Mouse (Mus musculus) small intestine, adult 2 months (tissue): ENCODE measurements around the gene Taok1. TPM values are rescaled to one million over a fixed set of nuclear protein-coding genes. Genes with fewer than 3 reads are reported as not detected.
"Not testable (repeated sequence)": the region's sequence is repeated elsewhere in the genome, so short reads cannot be mapped to it uniquely, and the experiment has no call there.

Source experiments
- H3K27ac ChIP-seq: fragments of 200-500 bp; 2 replicates; pipeline ENCODE4 v1.5.1; 2012; ENCODE audit warnings: low read depth, low read length, control low read depth, inconsistent platforms; ENCODE audit not compliant: insufficient read depth
- H3K27me3 ChIP-seq: fragments of 200-500 bp; 2 replicates; pipeline ENCODE4 v1.6.1; 2012; ENCODE audit warnings: mild to moderate bottlenecking, moderate library complexity, low read length, inconsistent platforms; ENCODE audit not compliant: control insufficient read depth, insufficient read depth
- H3K36me3 ChIP-seq: fragments of 200-500 bp; 2 replicates; pipeline ENCODE4 v1.6.1; 2012; ENCODE audit warnings: mild to moderate bottlenecking, low read length, control low read depth, inconsistent platforms; ENCODE audit not compliant: control insufficient read depth, insufficient read depth
- H3K4me1 ChIP-seq: fragments of 200-500 bp; 2 replicates; pipeline ENCODE4 v1.6.1; 2012; ENCODE audit warnings: low read length, inconsistent platforms, mixed read lengths; ENCODE audit not compliant: control insufficient read depth, insufficient read depth, insufficient read length
- H3K4me3 ChIP-seq: fragments of 200-500 bp; 2 replicates; pipeline ENCODE4 v1.5.1; 2012; ENCODE audit warnings: low read depth, mild to moderate bottlenecking, control low read depth, inconsistent platforms, low read length, moderate library complexity
- CTCF ChIP-seq: fragments of 200-500 bp; IDR thresholded peaks from 2 replicates; pipeline ENCODE4 v1.5.1; 2012; ENCODE audit warnings: low read depth, mild to moderate bottlenecking, control low read depth, inconsistent platforms, low read length, moderate library complexity, mixed read lengths; ENCODE audit not compliant: insufficient replicate concordance, insufficient read length; ENCODE audit errors: extremely low read depth
- POLR2A ChIP-seq: fragments of 200-500 bp; IDR thresholded peaks from 2 replicates; pipeline ENCODE4 v1.6.1; 2012; ENCODE audit warnings: low read depth, mild to moderate bottlenecking, control low read depth, inconsistent platforms, low read length, moderate library complexity
- WGBS: fragments of 180-500 bp; shearing (Covaris S2); methylation state at CpG from one replicate; pipeline ENCODE4 v1.1.7; 2018; 5-methylcytosine and 5-hydroxymethylcytosine counted together
- polyA plus RNA-seq: library from polyadenylated mRNA; depleted of rRNA; stranded (reverse); fragments of >200 nt; gene quantifications from 2 replicates; pipeline ENCODE4 v1.2.3, GENCODE M21; 2012

Gene Taok1
- polyA plus RNA-seq, 1 experiment, result 1.7 TPM

GRCm38 (mm10) chr11:77532202-77532846 lies 75.3 kb downstream of the Taok1 start:
- Histone ChIP-seq H3K4me3 (no peak overlapping the region), H3K4me1 (no peaks in the 10 kb centered on the region), H3K27ac (no peak overlapping the region), H3K36me3 (peaks cover 6% of the 10 kb centered on the region), H3K27me3 (no peaks in the 10 kb centered on the region)
- TF ChIP-seq CTCF (no peak), POLR2A (no peak)
- 75% methylated on average over 4 of the region's 4 CpGs for WGBS

DNA sequence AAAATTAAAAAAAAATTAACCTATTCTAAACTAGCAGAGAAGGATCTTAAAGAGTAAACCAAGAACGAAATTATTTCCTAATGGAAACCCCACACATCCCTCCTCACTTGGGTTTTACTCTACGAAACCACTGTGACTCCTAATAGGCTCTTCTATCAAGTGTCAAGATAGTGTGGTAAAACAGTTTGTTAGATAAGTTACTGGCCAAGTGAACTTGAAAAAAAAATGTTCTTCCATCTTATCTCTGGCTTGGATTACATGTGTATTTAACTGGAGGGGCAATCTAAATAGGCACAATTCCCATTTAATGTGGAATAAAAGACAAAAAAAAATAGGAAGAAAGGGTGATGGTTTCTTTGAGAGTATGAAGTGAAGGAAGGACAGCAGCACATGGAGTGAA lies 76.8 kb downstream of the Taok1 start:
- TF ChIP-seq POLR2A (no peak), CTCF (no peak)
- WGBS, result 83% methylated on average over 2 of the region's 2 CpGs

DNA sequence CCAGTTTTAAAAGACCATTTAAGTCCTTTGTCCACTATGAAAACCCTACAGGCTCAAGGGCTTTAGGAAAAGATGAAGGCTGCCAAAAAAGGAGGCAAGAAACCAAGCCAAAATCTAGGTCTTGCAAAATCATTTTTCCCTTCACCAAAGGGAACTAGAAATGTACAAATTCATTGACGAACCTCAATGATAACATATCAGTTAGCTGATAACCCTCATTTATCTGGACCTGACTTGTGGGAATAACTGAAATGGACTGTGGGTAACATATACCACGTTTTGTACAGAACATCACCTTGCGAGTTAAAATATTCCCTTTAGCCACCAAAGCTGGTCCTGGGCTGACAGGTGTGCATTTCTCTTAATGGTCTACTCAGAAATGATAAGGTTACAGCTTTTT lies 78.0 kb downstream of the Taok1 start:
- 0 out of 2 replicates have a peak, but pooled peaks cover 2% of the 10 kb centered on the region for H3K36me3 ChIP-seq
- WGBS, result 59% methylated on average over 3 of the region's 3 CpGs
- TF ChIP-seq CTCF (no peak), POLR2A (no peak)
- H3K27me3 ChIP-seq, result no peaks in the 10 kb centered on the region
- H3K27ac ChIP-seq, result no peak overlapping the region
- no peak overlapping the region for H3K4me3 ChIP-seq
- no peaks in the 10 kb centered on the region for H3K4me1 ChIP-seq

More for the DNA sequence above, 76.8 kb downstream of the Taok1 start:
- H3K27me3 ChIP-seq, result no peaks in the 10 kb centered on the region
- H3K36me3 ChIP-seq, result 0 out of 2 replicates have a peak, but pooled peaks cover 2% of the 10 kb centered on the region
- no peak overlapping the region for H3K27ac ChIP-seq
- H3K4me3 ChIP-seq, result no peak overlapping the region
- H3K4me1 ChIP-seq, result no peaks in the 10 kb centered on the region

- not testable (repeated sequence) for H3K36me3 ChIP-seq, H3K27me3 ChIP-seq, H3K4me1 ChIP-seq, H3K4me3 ChIP-seq, H3K27ac ChIP-seq
- WGBS, result 90% methylated on average over 3 of the region's 3 CpGs
These were observed 79.2 kb downstream of the Taok1 start for GRCm38 (mm10) chr11:77528420-77528819.

DNA sequence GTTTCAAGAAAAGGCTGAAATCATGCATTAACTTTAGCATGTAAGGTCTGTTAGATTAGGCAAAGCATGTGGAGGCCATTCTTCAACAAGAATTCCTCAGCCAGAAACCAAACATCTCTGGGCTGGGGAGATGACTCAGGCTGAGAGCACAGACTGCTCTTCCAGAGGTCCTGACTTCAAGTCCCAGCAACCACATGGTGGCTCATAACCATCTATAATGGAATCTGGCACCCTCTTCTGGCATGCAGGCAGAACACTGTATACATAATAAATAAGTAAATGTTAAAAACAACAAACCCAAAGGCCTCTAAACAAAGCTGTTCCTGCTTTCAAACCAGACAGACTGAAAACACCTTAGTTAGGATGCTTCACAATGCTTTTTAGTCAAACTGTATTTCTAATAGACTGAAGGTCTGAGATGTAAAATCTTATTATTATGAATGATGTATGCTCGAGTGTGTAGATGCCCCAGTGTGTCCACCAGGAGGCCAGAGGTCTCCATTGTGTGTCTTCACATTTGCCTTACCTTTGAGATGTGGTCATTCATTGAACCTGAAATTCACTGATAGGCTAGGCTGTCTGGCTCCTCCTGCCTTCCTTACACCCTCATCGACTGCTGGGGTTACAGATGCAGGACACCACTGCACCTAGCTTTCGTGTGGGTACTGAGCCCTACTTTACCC lies 81.7 kb downstream of the Taok1 start:
- Histone ChIP-seq H3K4me3 (no peak overlapping the region), H3K27me3 (no peaks in the 10 kb centered on the region), H3K4me1 (no peaks in the 10 kb centered on the region), H3K36me3 (no peaks in the 10 kb centered on the region), H3K27ac (no peak overlapping the region)
- 79% methylated on average over 3 of the region's 3 CpGs for WGBS
- TF ChIP-seq CTCF (no peak), POLR2A (no peak)

- H3K27ac ChIP-seq, result no peak overlapping the region
- 64% methylated on average over 5 of the region's 5 CpGs for WGBS
- no peak overlapping the region for H3K4me3 ChIP-seq
- peaks cover 10% of the 10 kb centered on the region for H3K4me1 ChIP-seq
- no peaks in the 10 kb centered on the region for H3K36me3 ChIP-seq
- no peaks in the 10 kb centered on the region for H3K27me3 ChIP-seq
- TF ChIP-seq CTCF (no peak), POLR2A (no peak)
These were observed 86.8 kb downstream of the Taok1 start for GRCm38 (mm10) chr11:77520601-77521529.

- no peak for TF ChIP-seq POLR2A
- no peak for TF ChIP-seq CTCF
- Histone ChIP-seq H3K27me3 (no peaks in the 10 kb centered on the region; the same call in 1 of the 2 replicates), H3K4me3 (no peak within 1 kb of the TSS), H3K4me1 (peaks cover 24% of the 10 kb centered on the region), H3K36me3 (no peaks in the 10 kb centered on the region), H3K27ac (peak within 1 kb of the TSS; percentile 48)
- 67% methylated on average over 5 of the region's 5 CpGs for WGBS
These were observed 88.6 kb downstream of the Taok1 start, which contains the start of gene Gm10392 for GRCm38 (mm10) chr11:77519043-77519442. TSS of gene Gm10392 (minus strand) at chr11:77519198.
